Mouse (Mus musculus) activated CD4-positive, CD25-positive, alpha-beta regulatory T cell, adult 4 months (primary cell): Measurements from ENCODE around the gene Phactr4. TPM values are rescaled to one million over a fixed set of nuclear protein-coding genes. Genes with fewer than 3 reads are reported as not detected.
"Not testable (repeated sequence)": the region's sequence is repeated elsewhere in the genome, so short reads cannot be mapped to it uniquely, and the experiment has no call there.

Experiments
- ATAC-seq: one replicate; pipeline ENCODE4 v1.8.0; 2017
- polyA plus RNA-seq, 2 experiments: library from polyadenylated mRNA; unstranded; fragments of 100-300 nt; shearing (Covaris generic); gene quantifications; one replicate each; pipeline ENCODE4 v1.2.1; 2017

The Phactr4 gene
- polyA plus RNA-seq: 1 to 10 TPM; 3.8 to 4.7 TPM

GRCm38 (mm10) chr4:132421923-132422782 lies at the start of gene Phactr4:
Phactr4 (minus strand) TSS chr4:132422489.
- peak; percentile 61 for ATAC-seq

GRCm38 (mm10) chr4:132469873-132470272 lies 47.6 kb upstream of the Phactr4 start:
- no peak for ATAC-seq

DNA sequence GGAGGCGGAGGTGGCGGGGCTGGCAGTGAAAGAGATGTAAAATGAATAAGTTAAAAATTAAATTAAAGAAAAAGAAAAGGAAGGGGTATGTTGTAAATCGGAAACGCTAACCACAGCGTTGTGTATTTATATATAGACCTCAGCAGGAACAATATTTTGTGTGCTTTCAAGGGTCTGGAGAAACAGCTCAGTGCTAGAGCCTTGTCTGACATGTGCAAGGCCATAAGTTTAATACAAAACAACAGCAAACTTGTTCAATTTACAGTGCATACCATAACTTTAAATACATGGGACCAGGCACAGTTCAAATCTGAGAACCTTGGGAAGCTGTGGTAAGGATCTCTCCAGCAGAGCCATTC lies 41.9 kb upstream of the Phactr4 start:
- peak; percentile 8 for ATAC-seq

DNA sequence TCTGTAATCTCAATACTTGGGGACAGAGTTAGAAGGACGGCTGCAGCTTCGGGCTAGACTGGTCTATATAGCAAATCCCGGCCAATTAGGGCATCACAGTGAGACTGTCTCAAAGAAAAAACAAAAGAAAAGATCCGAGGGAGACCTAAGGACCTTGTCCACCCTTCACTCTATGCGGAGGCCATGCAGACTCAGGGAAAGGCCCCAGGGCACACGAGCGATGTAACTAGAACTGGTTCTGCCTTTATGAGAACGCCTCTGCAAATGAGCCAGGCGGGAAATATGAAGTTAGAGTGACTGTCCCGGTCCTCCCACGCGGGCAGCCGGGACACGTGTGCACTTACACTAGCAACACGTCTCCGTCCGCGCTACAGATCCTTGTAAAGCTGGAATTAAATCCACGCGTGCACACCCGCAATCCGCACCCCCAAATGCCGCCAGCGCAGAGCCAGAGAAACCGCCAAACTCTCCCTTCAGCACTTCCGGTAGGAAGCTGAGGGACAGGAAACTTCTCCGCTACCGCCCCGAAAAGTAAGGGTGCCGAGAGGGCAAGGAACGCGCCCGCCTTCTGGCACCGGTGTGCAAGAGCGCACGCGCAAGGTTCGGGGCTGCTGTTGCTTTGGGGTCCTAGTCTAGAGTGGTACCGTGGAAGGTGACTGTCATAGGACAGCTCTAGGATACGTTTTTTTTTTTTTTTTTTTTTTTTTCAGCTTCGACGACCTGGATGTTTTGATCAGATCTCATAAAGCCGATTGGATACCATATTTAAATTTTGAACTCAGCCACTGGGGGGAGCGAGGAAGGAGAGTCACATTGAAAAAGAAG lies 41.4 kb upstream of the Phactr4 start, which contains the start of gene Med18:
Gene Med18 (minus strand): TSS at position 492 of the 825 bp plus-strand sequence.
- peak; percentile 86 for ATAC-seq

GRCm38 (mm10) chr4:132462836-132463235 lies 40.5 kb upstream of the Phactr4 start:
- ATAC-seq: no peak

DNA sequence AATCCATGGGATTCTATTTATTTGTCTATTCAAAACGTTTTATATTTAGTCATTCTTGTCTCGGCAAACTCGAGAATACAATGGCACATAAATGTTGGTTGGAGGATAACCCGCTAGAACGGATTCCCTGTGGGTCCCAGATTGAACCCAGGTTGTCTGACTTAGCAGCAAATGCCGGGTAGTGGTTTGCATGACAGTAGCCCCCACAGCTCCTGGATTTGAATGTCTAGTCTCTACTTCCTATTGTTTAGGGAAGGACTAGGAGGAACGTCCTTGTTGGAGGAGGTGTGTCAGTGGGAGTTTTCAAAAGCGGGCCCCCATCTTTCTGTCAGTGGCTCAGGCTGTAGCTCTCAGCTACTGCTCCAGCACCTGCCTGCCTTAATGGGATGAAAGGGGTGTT lies 37.9 kb upstream of the Phactr4 start:
- ATAC-seq: no peak

GRCm38 (mm10) chr4:132455561-132455960 lies 33.3 kb upstream of the Phactr4 start:
- no peak for ATAC-seq

GRCm38 (mm10) chr4:132455146-132455545 lies 32.9 kb upstream of the Phactr4 start:
- ATAC-seq: no peak

GRCm38 (mm10) chr4:132454216-132454615 lies 31.9 kb upstream of the Phactr4 start:
- ATAC-seq: no peak

- ATAC-seq: no peak
Observed at GRCm38 (mm10) chr4:132449778-132450177, 27.5 kb upstream of the Phactr4 start.

DNA sequence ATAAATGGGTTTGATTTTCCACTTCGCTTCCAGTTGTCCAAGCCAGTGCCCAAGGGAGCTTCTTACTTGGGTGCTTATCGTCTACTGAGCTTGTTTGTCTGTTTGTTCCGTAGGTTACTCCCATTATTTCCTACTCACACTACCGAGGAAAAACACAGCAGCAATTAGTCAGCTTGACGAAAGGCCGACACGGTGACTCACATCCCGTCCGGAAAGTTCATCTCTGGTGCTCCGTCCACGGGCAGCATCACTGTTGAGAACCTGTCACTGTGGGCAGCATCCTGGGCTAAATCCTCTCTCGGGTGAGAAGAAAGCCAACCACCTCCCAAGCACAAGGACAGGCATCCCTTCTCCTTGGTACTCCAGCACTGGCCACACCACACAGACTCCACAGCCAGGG lies 23.8 kb upstream of the Phactr4 start:
- ATAC-seq: no peak

DNA sequence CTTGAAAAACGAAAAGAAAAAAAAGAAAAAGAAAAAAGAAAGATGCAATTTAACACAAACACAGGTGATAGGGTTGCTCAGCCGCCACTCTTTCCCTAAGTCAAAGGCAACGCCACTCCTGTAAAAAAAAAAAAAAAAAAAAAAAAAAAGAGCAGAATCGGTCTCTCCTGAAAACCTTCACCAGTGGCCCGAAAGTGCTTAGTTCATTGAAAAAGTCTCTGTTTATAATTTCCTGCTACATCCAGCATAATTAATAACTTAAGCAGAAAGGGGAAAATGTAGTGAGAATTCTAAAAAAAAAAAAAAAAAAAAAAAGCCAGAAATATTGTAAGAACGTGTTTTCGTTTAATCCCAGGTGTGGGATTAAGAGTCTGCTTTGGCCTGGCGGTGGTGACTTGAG lies 22.2 kb upstream of the Phactr4 start:
- no peak for ATAC-seq

DNA sequence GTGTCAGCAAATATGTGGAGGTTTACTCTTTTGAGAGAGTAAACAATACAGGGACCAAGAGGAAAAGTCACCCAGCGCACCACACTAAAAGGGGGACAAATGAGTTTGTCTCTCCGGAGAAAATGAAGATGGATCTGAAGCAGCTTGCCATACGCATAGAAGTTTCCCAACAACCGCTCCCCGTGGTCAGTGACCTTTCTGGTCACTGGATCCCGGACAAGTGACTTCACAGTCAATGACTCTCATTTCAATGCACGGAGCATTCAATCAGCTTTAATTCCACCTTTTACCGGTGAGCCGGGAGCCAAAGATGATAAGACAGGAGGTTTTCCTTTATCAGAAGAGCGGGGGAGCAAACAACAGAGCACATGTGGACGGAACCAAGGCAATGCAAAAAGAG lies 15.6 kb upstream of the Phactr4 start:
- ATAC-seq: no peak

DNA sequence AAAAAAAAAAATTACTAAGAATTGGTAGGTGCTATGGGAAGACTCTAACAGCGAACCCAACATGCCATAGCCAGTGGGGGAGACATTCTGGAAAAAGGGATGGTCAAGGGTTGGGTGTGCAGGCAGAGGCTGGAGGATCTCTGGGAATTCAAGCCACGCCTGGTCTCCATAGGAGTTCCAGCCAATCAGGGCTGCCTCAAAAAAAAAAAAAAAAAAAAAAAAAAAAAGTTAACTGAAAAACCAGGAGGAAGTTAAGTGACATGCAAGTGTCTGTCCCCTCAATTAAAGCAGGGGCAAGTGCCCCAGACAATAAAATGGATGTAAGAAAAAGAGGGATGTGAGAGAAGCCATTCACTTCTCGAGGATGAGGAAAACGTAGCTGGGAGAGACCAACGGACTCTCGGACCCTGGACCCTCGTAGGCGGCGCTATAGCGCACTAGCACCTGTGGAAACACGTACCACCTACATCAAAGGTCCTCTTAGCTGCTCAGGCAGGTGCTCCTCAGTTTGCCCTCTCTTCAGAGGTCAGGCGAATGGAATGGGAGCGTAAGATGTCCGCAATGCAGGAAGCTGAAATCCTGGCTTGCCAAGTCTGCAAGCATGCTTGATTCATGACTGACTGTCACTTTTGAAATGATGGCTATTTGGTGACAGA lies 10.6 kb upstream of the Phactr4 start:
- no peak for ATAC-seq

GRCm38 (mm10) chr4:132428022-132428542 lies 5.8 kb upstream of the Phactr4 start:
- no peak for ATAC-seq

- no peak for ATAC-seq
Observed at GRCm38 (mm10) chr4:132427493-132427892, 5.2 kb upstream of the Phactr4 start.

DNA sequence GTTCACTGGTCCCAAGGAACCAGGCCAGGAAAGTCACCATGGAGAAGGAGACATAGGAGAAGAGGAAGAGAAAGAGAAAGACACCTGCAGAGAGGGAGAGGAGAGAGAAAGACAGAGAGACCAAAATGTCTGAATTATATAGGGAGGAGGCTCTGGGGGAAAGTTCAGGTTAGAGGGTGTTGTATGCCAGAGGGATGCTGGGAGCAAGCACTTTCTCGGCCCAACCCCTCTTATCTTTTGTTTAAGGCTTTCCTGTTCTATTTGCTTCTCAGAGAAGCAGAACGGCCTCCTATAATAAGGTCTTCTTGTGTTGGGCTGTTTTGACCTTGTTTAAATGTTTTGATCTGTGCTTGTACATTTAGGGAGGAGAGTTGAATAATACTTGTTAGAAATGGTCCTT lies 3.7 kb upstream of the Phactr4 start:
- no peak for ATAC-seq

DNA sequence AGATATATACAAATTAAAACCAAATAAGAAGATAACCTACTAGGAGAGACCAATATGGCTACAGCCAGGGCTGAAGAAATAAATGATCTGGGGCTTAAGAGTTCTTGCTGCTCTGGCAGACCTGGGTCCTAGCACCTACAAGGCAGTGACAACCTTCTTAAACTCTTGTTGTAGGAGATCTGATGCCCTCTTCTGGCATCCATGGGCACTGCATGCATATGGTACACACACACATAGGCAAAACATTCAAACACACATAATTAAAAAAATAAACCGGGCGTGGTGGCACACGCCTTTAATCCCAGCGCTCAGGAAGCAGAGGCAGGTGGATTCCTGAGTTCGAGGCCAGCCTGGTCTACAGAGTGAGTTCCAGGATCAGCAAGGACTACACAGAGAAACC lies 2.5 kb upstream of the Phactr4 start:
- ATAC-seq: no peak

- no peak for ATAC-seq
Observed at GRCm38 (mm10) chr4:132421556-132421922, 750 bp downstream of the Phactr4 start.

DNA sequence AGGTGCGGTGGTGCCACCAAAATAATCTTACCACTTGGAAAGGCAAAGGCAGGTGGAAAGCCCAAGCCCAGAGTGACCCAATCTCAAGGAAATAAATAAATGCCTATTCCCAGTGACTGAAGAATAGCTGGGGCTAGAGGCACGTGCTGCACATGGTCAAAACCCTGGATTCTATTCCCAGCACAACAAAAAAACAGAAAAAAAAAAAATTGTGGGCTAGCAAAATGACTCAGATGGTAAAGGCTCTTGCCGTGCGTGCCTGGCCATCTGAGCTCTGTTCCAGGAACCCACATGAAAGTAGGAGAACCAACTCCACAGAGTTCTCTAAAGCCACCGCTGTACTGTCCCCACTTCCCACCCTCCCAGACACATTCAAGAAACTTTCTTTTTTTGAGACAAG lies 1.8 kb downstream of the Phactr4 start:
- ATAC-seq: no peak

DNA sequence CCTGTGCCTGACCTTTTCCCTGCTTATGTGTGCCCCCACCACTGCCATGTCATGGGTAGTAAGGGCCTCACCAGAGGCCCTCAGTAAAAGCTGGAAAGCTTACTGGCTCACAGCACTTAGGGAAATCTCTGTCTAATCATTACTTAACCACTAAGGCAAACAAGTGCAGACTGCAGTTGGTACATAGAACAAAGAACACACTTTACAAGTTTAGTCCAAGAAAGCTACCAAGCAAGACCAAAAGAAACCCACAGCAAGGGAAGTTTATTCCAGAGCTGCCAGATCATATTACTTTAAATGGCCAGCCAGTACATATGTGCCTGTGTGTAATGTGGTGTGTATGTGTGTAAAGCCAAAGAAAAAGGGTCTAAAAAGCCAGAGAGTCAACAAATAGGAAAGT lies 6.3 kb downstream of the Phactr4 start:
- no peak for ATAC-seq

GRCm38 (mm10) chr4:132413257-132413656 lies 9.0 kb downstream of the Phactr4 start:
- ATAC-seq: not testable (repeated sequence)
